Mouse (Mus musculus) ES-Bruce4 (cell line): ENCODE measurements around the gene Pgap3.

Experiments
- CTCF ChIP-seq: IDR thresholded peaks from one replicate; pipeline ENCODE4 v1.8.1; 2011; ENCODE audit warnings: low read depth, low read length
- POLR2A ChIP-seq: IDR thresholded peaks from one replicate; pipeline ENCODE4 v1.8.1; 2011; ENCODE audit warnings: low read length; ENCODE audit not compliant: insufficient read depth

DNA sequence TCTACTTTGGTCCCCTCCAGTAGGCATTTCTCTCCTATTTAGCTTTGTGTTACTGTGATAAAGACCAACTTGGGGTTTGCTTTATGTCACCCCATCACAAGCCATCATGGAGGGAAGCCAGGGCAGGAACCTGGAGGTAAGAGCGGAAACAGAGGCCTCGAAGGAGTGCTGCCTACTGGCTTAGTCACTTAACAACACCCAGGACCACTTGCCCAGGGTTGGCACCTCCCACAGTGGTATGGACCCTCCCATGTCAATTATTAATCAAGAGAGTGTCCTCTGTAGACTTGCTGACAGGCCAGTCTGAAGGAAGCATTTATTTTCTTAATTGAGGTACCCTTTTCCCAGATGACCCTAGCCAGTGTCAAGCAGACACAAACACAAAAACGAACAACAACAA is 526 bp upstream of the Pgap3 start:
- no peak for TF ChIP-seq CTCF
- no peak for TF ChIP-seq POLR2A
